Comparison of ENCODE assay signal across 19 mouse cellular contexts in genomic region chr10:109903241-109903640, GRCm38 (mm10).
DNase-seq lines count a peak whose midpoint lies in the region; ATAC-seq and TF ChIP-seq lines count a peak whose summit lies in the region.
"Had no signal": no experiment of that assay in that cellular context is flagged by ENCODE, and none has a peak within 500 bp of the region (broad histone marks: within the 10 kb centered on the region; RNA-seq: fewer than 3 reads in every experiment).

No protein-coding gene starts in this region.

- WGBS in kidney, adult 2 months, result 23% methylated on average over 4 of the region's 4 CpGs
- WGBS in embryonic facial prominence, embryonic 15.5 days, result 67% methylated on average over 4 of the region's 4 CpGs
- 79% methylated on average over 4 of the region's 4 CpGs for WGBS in forebrain, embryonic 13.5 days

- no peak for TF ChIP-seq CTCF in kidney, adult 2 months (conservative IDR thresholded peaks at IDR 0.05; ENCODE audit: insufficient read depth, insufficient read length, low read depth, low read length)

- peak; percentile 8 for DNase-seq in adrenal gland, adult 2 months
- DNase-seq in adrenal gland, adult (ENCODE audit: inconsistent age in 2 of 2, low spot score in 1 of 2), result no peak
- peak; percentile 8 for DNase-seq in kidney, adult 2 months
- no peak for DNase-seq in kidney, postnatal 10 days
- DNase-seq in 3T3-L1 (ENCODE audit: low read depth, low spot score), result peak; percentile 65
- DNase-seq: cerebellum, adult 11-12 months; thymus, adult 2 months had no signal

- no peaks in the 10 kb centered on the region for H3K27me3 ChIP-seq in kidney, adult 2 months (replicated peaks; ENCODE audit: control insufficient read depth, insufficient read depth, low read length)
- no peaks in the 10 kb centered on the region for H3K27me3 ChIP-seq in embryonic facial prominence, embryonic 15.5 days
- no peaks in the 10 kb centered on the region for H3K27me3 ChIP-seq in forebrain, embryonic 13.5 days
- H3K27me3 ChIP-seq: limb, embryonic 13.5 days; liver, embryonic 15.5 days; midbrain, embryonic 13.5 days had no signal

- 0 out of 2 replicates have a peak overlapping the region, but pooled peaks have one; percentile 32 for H3K4me2 ChIP-seq in embryonic facial prominence, embryonic 15.5 days (replicated peaks)
- no peak overlapping the region for H3K4me2 ChIP-seq in forebrain, embryonic 13.5 days
- H3K4me2 ChIP-seq: heart, embryonic 11.5 days; hindbrain, embryonic 14.5 days; liver, embryonic 15.5 days; midbrain, embryonic 13.5 days had no signal

- H3K27ac ChIP-seq in kidney, adult 2 months (ENCODE audit: insufficient read depth, low read depth, low read length), result no peak overlapping the region
- H3K27ac ChIP-seq in embryonic facial prominence, embryonic 15.5 days (replicated peaks), result peak overlapping the region; percentile 39; the same call in 1 of the 2 replicates
- H3K27ac ChIP-seq in forebrain, embryonic 13.5 days, result no peak overlapping the region
- H3K27ac ChIP-seq: hindbrain, embryonic 14.5 days; limb, embryonic 13.5 days; liver, embryonic 15.5 days; midbrain, embryonic 13.5 days had no signal

- no peaks in the 10 kb centered on the region for H3K4me1 ChIP-seq in kidney, adult 2 months (ENCODE audit: control insufficient read depth, insufficient read depth, low read length)
- H3K4me1 ChIP-seq in embryonic facial prominence, embryonic 15.5 days, result peaks cover 5% of the 10 kb centered on the region; the same call in 1 of the 2 replicates
- no peaks in the 10 kb centered on the region for H3K4me1 ChIP-seq in forebrain, embryonic 13.5 days
- H3K4me1 ChIP-seq: liver, embryonic 15.5 days had no signal

- H3K4me3 ChIP-seq in kidney, adult 2 months (ENCODE audit: insufficient read depth, low read depth, low read length), result peak overlapping the region; percentile 12; the same call in 1 of the 2 replicates
- peak overlapping the region; percentile 13; the same call in 1 of the 2 replicates for H3K4me3 ChIP-seq in embryonic facial prominence, embryonic 15.5 days (replicated peaks)
- no peak overlapping the region for H3K4me3 ChIP-seq in forebrain, embryonic 13.5 days
- H3K4me3 ChIP-seq: erythroblast, embryonic 14.5 days; limb, embryonic 13.5 days; liver, embryonic 15.5 days; midbrain, embryonic 13.5 days had no signal

- no peak overlapping the region for H3K9ac ChIP-seq in embryonic facial prominence, embryonic 15.5 days
- H3K9ac ChIP-seq in forebrain, embryonic 13.5 days, result no peak overlapping the region
- H3K9ac ChIP-seq: hindbrain, embryonic 14.5 days; limb, embryonic 13.5 days; liver, embryonic 15.5 days; midbrain, embryonic 13.5 days had no signal

- TF ChIP-seq POLR2A in kidney, adult 2 months (IDR thresholded peaks at IDR 0.05; ENCODE audit: low read depth, low read length), result no peak

- ATAC-seq in embryonic facial prominence, embryonic 15.5 days (ENCODE audit: insufficient number of reproducible peaks, low FRiP score, low TSS enrichment, low read depth), result no peak
- ATAC-seq in forebrain, embryonic 13.5 days, result no peak
- no peak; the same call in 1 of the 2 replicates for ATAC-seq in frontal cortex, adult (ENCODE audit: low TSS enrichment)
- ATAC-seq: forebrain, embryonic 16.5 days; lung, postnatal 0 days; midbrain, embryonic 13.5 days had no signal

- H3K9me3 ChIP-seq in embryonic facial prominence, embryonic 15.5 days (replicated peaks), result no peaks in the 10 kb centered on the region
- H3K9me3 ChIP-seq in forebrain, embryonic 13.5 days (replicated peaks), result no peaks in the 10 kb centered on the region
- H3K9me3 ChIP-seq: limb, embryonic 13.5 days; liver, embryonic 15.5 days; midbrain, embryonic 13.5 days had no signal

- no peaks in the 10 kb centered on the region for H3K36me3 ChIP-seq in kidney, adult 2 months (ENCODE audit: control insufficient read depth, insufficient read depth, low read length)
- no peaks in the 10 kb centered on the region for H3K36me3 ChIP-seq in embryonic facial prominence, embryonic 15.5 days
- H3K36me3 ChIP-seq in forebrain, embryonic 13.5 days (ENCODE audit: poor library complexity, severe bottlenecking), result no peaks in the 10 kb centered on the region
- H3K36me3 ChIP-seq: G1E; limb, embryonic 13.5 days; liver, embryonic 15.5 days; midbrain, embryonic 13.5 days had no signal

Comparison
In these comparisons a context has a peak if more than half of its experiments do, and no peak if none do; other contexts are left out.
1. DNase-seq: peak in adrenal gland, adult 2 months (single experiment), kidney, adult 2 months (single experiment) and 3T3-L1 (single experiment); none in adrenal gland, adult (0 of 2) and kidney, postnatal 10 days (single experiment).